ENCODE assay signal across 8 mouse cellular contexts in the genomic region with DNA sequence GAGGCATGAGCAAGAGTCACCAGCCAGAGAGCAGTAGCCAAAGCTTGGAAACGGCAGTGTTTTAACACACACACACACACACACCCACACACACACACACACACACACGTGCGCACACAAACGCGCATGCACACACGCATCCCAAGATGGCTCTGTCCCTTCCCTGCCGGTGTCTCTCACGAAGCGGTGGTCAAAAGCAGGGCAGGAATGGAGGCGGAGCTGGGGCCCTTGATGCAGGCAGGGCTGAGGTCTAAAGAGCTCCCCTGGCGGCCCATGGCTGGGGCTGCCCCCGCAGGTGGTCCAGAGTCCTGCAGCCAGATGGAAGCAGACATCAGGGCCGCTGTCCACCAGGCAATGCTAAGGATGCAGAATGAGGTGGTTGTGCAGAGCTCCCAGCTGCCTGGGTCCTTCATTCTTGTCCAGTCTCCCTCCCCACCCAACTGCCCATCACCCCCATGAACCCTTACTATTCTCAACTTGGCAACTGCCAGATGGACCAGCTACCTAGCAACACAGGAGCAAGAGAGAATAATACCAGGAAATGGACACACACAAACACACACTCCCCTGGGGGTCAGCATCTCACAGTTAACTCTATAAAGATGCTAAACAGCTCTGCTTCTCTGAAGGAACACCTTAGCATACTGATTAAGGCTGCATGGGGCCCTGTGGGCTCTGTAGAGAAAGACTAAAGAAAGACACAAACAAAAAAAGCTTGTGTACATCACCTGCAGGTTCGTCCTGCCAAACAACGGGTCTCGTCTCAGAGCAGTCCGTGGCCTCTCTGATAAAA. TPM values are rescaled to one million over a fixed set of nuclear protein-coding genes. Genes with fewer than 3 reads are reported as not detected.
DNase-seq lines count a peak whose midpoint lies in the region; ATAC-seq lines count a peak whose summit lies in the region.

Gene Rimbp2, minus strand, starts transcription at position 209 of the 793 bp plus-strand sequence.

- H3K27ac ChIP-seq in heart, embryonic 11.5 days (ENCODE audit: low read depth, low read length) = no peak within 1 kb of the TSS

- intact Hi-C loops in left cerebral cortex, postnatal 4 days (cut with DNase I) = loop anchor here (5.0 kb wide), 1 partner anchor 141 kb away; no protein-coding TSS in a partner anchor

- H3K9ac ChIP-seq in heart, embryonic 11.5 days (ENCODE audit: low read depth, low read length) = peak within 1 kb of the TSS; percentile 56; the same call in 1 of the 2 replicates

- H3K36me3 ChIP-seq in heart, embryonic 11.5 days (ENCODE audit: control insufficient read depth, insufficient read depth, low read length) = no peaks in the 10 kb centered on the region

- H3K4me2 ChIP-seq in heart, embryonic 11.5 days = peak within 1 kb of the TSS; percentile 87

- peaks cover 14% of the 10 kb centered on the region for H3K27me3 ChIP-seq in heart, embryonic 11.5 days (ENCODE audit: control insufficient read depth, insufficient read depth, low read length)

- H3K4me1 ChIP-seq in heart, embryonic 11.5 days (ENCODE audit: control insufficient read depth, insufficient read depth, low read length) = no peaks in the 10 kb centered on the region

- H3K9me3 ChIP-seq in heart, embryonic 11.5 days (replicated peaks; ENCODE audit: control insufficient read depth, low read length) = peaks cover 2% of the 10 kb centered on the region; the same call in 1 of the 2 replicates

- 13% methylated on average over 16 of the region's 17 CpGs for WGBS in heart, embryonic 11.5 days (ENCODE audit: insufficient replicate concordance)

- no peak for DNase-seq in heart, adult 8-10 months (ENCODE audit: low spot score)
- peak; percentile 49 for DNase-seq in brain, embryonic 18.5 days (ENCODE audit: low read depth, low spot score)
- peak; percentile 19 for DNase-seq in heart, postnatal 4 days
- DNase-seq in left cerebral cortex, postnatal 4 days = peak; percentile 34
- peak; percentile 91 for DNase-seq in retina, postnatal 1 day
- DNase-seq in spleen, postnatal 14 days (ENCODE audit: low spot score in 2 of 2) = no peak
- no peak for DNase-seq in urinary bladder, postnatal 36 days (ENCODE audit: low spot score in 2 of 2)

- peak within 1 kb of the TSS; percentile 45 for H3K4me3 ChIP-seq in heart, embryonic 11.5 days (ENCODE audit: low read depth, low read length)

- ATAC-seq in heart, embryonic 11.5 days (replicated peaks; ENCODE audit: insufficient number of reproducible peaks, low FRiP score, low TSS enrichment) = peak; percentile 58; the same call in 1 of the 2 replicates

RNA-seq across cellular contexts. Expression of gene Rimbp2, which starts in this region (rescaled TPM):
- polyA plus RNA-seq in heart, embryonic 11.5 days (2014; fragmentation: Nextera tagmentation; extraction: Ambion mirVana) = 0.03 and 0.39 TPM in 2 replicates
- total RNA-seq in heart, adult 8-10 months (2022) = under 1 TPM in 1 of 4 experiments, not detected in 3; 0.09 TPM
- total RNA-seq in heart, postnatal 4 days (2021) = under 1 TPM; 0.05 to 0.25 TPM
- total RNA-seq in left cerebral cortex, postnatal 4 days (2021) = 10 to 100 TPM; 67.1 to 68.9 TPM

Comparison
In these comparisons a context has a peak if more than half of its experiments do, and no peak if none do; other contexts are left out.
1. RNA of gene Rimbp2 (total RNA-seq): 67.1 to 68.9 TPM in left cerebral cortex, postnatal 4 days; 0.05 to 0.25 TPM in heart, postnatal 4 days and 0.09 TPM in heart, adult 8-10 months; every median in the first group is over 10 times any median in the second.
2. Peak in ATAC-seq, H3K4me3 ChIP-seq, H3K9ac ChIP-seq and H3K4me2 ChIP-seq in heart, embryonic 11.5 days; RNA of the gene not detected or under 1 TPM.
3. Peak in DNase-seq in heart, postnatal 4 days; RNA of the gene not detected or under 1 TPM.
4. DNase-seq: peak in brain, embryonic 18.5 days (single experiment), left cerebral cortex, postnatal 4 days (single experiment) and retina, postnatal 1 day (single experiment); none in heart, adult 8-10 months (single experiment), spleen, postnatal 14 days (0 of 2) and urinary bladder, postnatal 36 days (0 of 2).